Mouse (Mus musculus): ENCODE measurements around the gene Ctss.
A peak's percentile ranks its signal among the peaks of the same experiment; 100 is the strongest.

Ctss gene

GRCm38 (mm10) chr3:95526622-95527211 is at the start of gene Ctss:
Gene Ctss, plus strand, starts transcription at chr3:95526786.
- no peak for DNase-seq

- no peak for DNase-seq
Measured at GRCm38 (mm10) chr3:95478966-95479365, 47.6 kb upstream of the Ctss start.

- no peak for DNase-seq
Measured at GRCm38 (mm10) chr3:95486421-95486820, 40.2 kb upstream of the Ctss start.

- DNase-seq, result no peak
Measured at GRCm38 (mm10) chr3:95488679-95489078, 37.9 kb upstream of the Ctss start.

- no peak for DNase-seq
Measured at GRCm38 (mm10) chr3:95490238-95490637, 36.3 kb upstream of the Ctss start.

- DNase-seq, result peak; percentile 85 to 86
Measured at GRCm38 (mm10) chr3:95494342-95494741, 32.2 kb upstream of the Ctss start.

- DNase-seq, result no peak
Measured at GRCm38 (mm10) chr3:95498229-95498628, 28.4 kb upstream of the Ctss start.

GRCm38 (mm10) chr3:95499024-95499423 is 27.6 kb upstream of the Ctss start, which contains the start of gene Ctsk:
Gene Ctsk, plus strand, starts transcription at chr3:95499256.
- DNase-seq, result no peak

- DNase-seq, result no peak
Measured at GRCm38 (mm10) chr3:95499496-95500140, 27.0 kb upstream of the Ctss start.

GRCm38 (mm10) chr3:95502312-95502711 is 24.3 kb upstream of the Ctss start:
- no peak for DNase-seq

GRCm38 (mm10) chr3:95509348-95509747 is 17.2 kb upstream of the Ctss start:
- peak; percentile 86 to 88 for DNase-seq

- no peak for DNase-seq
Measured at GRCm38 (mm10) chr3:95511611-95512180, 14.9 kb upstream of the Ctss start.

GRCm38 (mm10) chr3:95516614-95517041 is 10.0 kb upstream of the Ctss start:
- no peak for DNase-seq

GRCm38 (mm10) chr3:95517493-95517898 is 9.1 kb upstream of the Ctss start:
- peak; percentile 82 to 86 for DNase-seq

GRCm38 (mm10) chr3:95518891-95519290 is 7.7 kb upstream of the Ctss start:
- no peak for DNase-seq

- no peak for DNase-seq
Measured at GRCm38 (mm10) chr3:95519315-95519714, 7.3 kb upstream of the Ctss start.

- no peak for DNase-seq
Measured at GRCm38 (mm10) chr3:95520100-95520499, 6.5 kb upstream of the Ctss start.

- no peak for DNase-seq
Measured at GRCm38 (mm10) chr3:95521168-95521567, 5.4 kb upstream of the Ctss start.

GRCm38 (mm10) chr3:95523662-95524061 is 2.9 kb upstream of the Ctss start:
- DNase-seq, result no peak

GRCm38 (mm10) chr3:95524673-95525072 is 1.9 kb upstream of the Ctss start:
- no peak for DNase-seq

GRCm38 (mm10) chr3:95526111-95526510 is 475 bp upstream of the Ctss start:
- no peak for DNase-seq

- DNase-seq, result no peak
Measured at GRCm38 (mm10) chr3:95529814-95530213, 3.2 kb downstream of the Ctss start.

- no peak for DNase-seq
Measured at GRCm38 (mm10) chr3:95531025-95531424, 4.4 kb downstream of the Ctss start.

GRCm38 (mm10) chr3:95533364-95533763 is 6.8 kb downstream of the Ctss start:
- DNase-seq, result no peak
